Comparison of ENCODE assay signal across 8 mouse cellular contexts in genomic region chr2:31962501-31963224, GRCm38 (mm10). TPM values are rescaled to one million over a fixed set of nuclear protein-coding genes. Genes with fewer than 3 reads are reported as not detected.
DNase-seq lines count a peak whose midpoint lies in the region; ATAC-seq and TF ChIP-seq lines count a peak whose summit lies in the region.

No protein-coding gene starts in this region.

- H3K36me3 ChIP-seq in heart, adult 2 months (ENCODE audit: control insufficient read depth, insufficient read depth, low read length): no peaks in the 10 kb centered on the region
- H3K36me3 ChIP-seq in embryonic facial prominence, embryonic 12.5 days: peaks cover 12% of the 10 kb centered on the region
- H3K36me3 ChIP-seq in intestine, embryonic 15.5 days: no peaks in the 10 kb centered on the region
- H3K36me3 ChIP-seq in midbrain, embryonic 14.5 days (ENCODE audit: control insufficient read depth, insufficient read depth, low read length): no peaks in the 10 kb centered on the region

- TF ChIP-seq POLR2A in heart, adult 2 months (IDR thresholded peaks at IDR 0.05; ENCODE audit: insufficient read depth, low read depth, low read length): no peak

- H3K9ac ChIP-seq in heart, adult 2 months (ENCODE audit: low read depth, low read length): no peak overlapping the region
- H3K9ac ChIP-seq in embryonic facial prominence, embryonic 12.5 days: peak overlapping the region; percentile 12; the same call in 1 of the 2 replicates
- H3K9ac ChIP-seq in intestine, embryonic 15.5 days: no peak overlapping the region
- H3K9ac ChIP-seq in midbrain, embryonic 14.5 days (replicated peaks; ENCODE audit: low read length): no peak overlapping the region

- TF ChIP-seq CTCF in heart, adult 2 months (IDR thresholded peaks at IDR 0.05): no peak

- no peaks in the 10 kb centered on the region for H3K79me2 ChIP-seq in heart, adult 2 months (replicated peaks; ENCODE audit: control insufficient read depth, insufficient read depth, low read length)

- H3K27ac ChIP-seq in heart, adult 2 months: no peak overlapping the region
- peak overlapping the region; percentile 64 for H3K27ac ChIP-seq in embryonic facial prominence, embryonic 12.5 days
- H3K27ac ChIP-seq in intestine, embryonic 15.5 days: peak overlapping the region; percentile 17; the same call in 1 of the 2 replicates
- H3K27ac ChIP-seq in midbrain, embryonic 14.5 days (replicated peaks; ENCODE audit: low read depth, low read length): peak overlapping the region; percentile 75

- H3K4me2 ChIP-seq in embryonic facial prominence, embryonic 12.5 days (replicated peaks): no peak overlapping the region; the same call in 1 of the 2 replicates
- no peak overlapping the region for H3K4me2 ChIP-seq in intestine, embryonic 15.5 days (replicated peaks)
- no peak overlapping the region for H3K4me2 ChIP-seq in midbrain, embryonic 14.5 days (ENCODE audit: low read length)

- peak; percentile 70 for ATAC-seq in embryonic facial prominence, embryonic 12.5 days (ENCODE audit: insufficient number of reproducible peaks, insufficient read depth, low FRiP score, low TSS enrichment)
- peak; percentile 72 for ATAC-seq in intestine, embryonic 15.5 days
- peak; percentile 89 for ATAC-seq in midbrain, embryonic 14.5 days (ENCODE audit: low FRiP score, low TSS enrichment)

- peak; percentile 81 for DNase-seq in heart, adult 11 months
- no peak for DNase-seq in heart, adult 2 months
- DNase-seq in left cerebral cortex, adult 8-10 months (ENCODE audit: low spot score in 2 of 2): peak; percentile 22 to 83
- DNase-seq in midbrain, embryonic 14.5 days: peak; percentile 67
- DNase-seq in c-Kit-positive CD71-positive TER-119-positive erythroid progenitor cells, embryonic 14.5 days (ENCODE audit: low spot score): no peak
- DNase-seq in thymus, postnatal 36 days: no peak

- no peaks in the 10 kb centered on the region for H3K4me1 ChIP-seq in heart, adult 2 months (ENCODE audit: control insufficient read depth, insufficient read depth, low read length)
- H3K4me1 ChIP-seq in embryonic facial prominence, embryonic 12.5 days: no peaks in the 10 kb centered on the region
- peaks cover 4% of the 10 kb centered on the region; the same call in 1 of the 2 replicates for H3K4me1 ChIP-seq in intestine, embryonic 15.5 days (replicated peaks)
- no peaks in the 10 kb centered on the region for H3K4me1 ChIP-seq in midbrain, embryonic 14.5 days (ENCODE audit: control insufficient read depth, insufficient read depth, low read length)

- H3K4me3 ChIP-seq in heart, adult 2 months: no peak overlapping the region
- no peak overlapping the region for H3K4me3 ChIP-seq in embryonic facial prominence, embryonic 12.5 days
- no peak overlapping the region for H3K4me3 ChIP-seq in intestine, embryonic 15.5 days (replicated peaks)
- no peak overlapping the region for H3K4me3 ChIP-seq in midbrain, embryonic 14.5 days (replicated peaks; ENCODE audit: low read depth, low read length)

- no peaks in the 10 kb centered on the region for H3K9me3 ChIP-seq in embryonic facial prominence, embryonic 12.5 days
- H3K9me3 ChIP-seq in intestine, embryonic 15.5 days: no peaks in the 10 kb centered on the region
- no peaks in the 10 kb centered on the region for H3K9me3 ChIP-seq in midbrain, embryonic 14.5 days (ENCODE audit: control insufficient read depth, low read length)

- TF ChIP-seq EP300 in heart, adult 2 months (IDR thresholded peaks at IDR 0.05; ENCODE audit: insufficient read depth, low read depth, low read length): no peak

- intact Hi-C loops in heart, adult 2 months (cut with DNase I): no loop called here

- no peaks in the 10 kb centered on the region for H3K27me3 ChIP-seq in heart, adult 2 months (ENCODE audit: control insufficient read depth, insufficient read depth, low read length)
- no peaks in the 10 kb centered on the region for H3K27me3 ChIP-seq in embryonic facial prominence, embryonic 12.5 days
- no peaks in the 10 kb centered on the region for H3K27me3 ChIP-seq in intestine, embryonic 15.5 days (replicated peaks)
- H3K27me3 ChIP-seq in midbrain, embryonic 14.5 days (ENCODE audit: control insufficient read depth, insufficient read depth, low read length): no peaks in the 10 kb centered on the region

- 61% methylated on average over 8 of the region's 8 CpGs for WGBS in heart, adult 2 months
- 29% methylated on average over 8 of the region's 8 CpGs for WGBS in embryonic facial prominence, embryonic 12.5 days
- WGBS in intestine, embryonic 15.5 days: 81% methylated on average over 8 of the region's 8 CpGs
- 46% methylated on average over 8 of the region's 8 CpGs for whole genome bisulfite sequencing in midbrain, embryonic 14.5 days

RNA-seq across cellular contexts. Expression of gene Nup214, which starts 11.6 kb away (rescaled TPM):
- 10 to 100 TPM; 27.5 to 28.6 TPM for total RNA-seq in heart, adult 2 months (2021)
- 18.5 and 18.6 TPM in 2 replicates for polyA plus RNA-seq in heart, adult 2 months (2012; rRNA removed)
- 81.1 and 82.9 TPM in 2 replicates for polyA plus RNA-seq in embryonic facial prominence, embryonic 12.5 days (2016; fragmentation: Nextera tagmentation; extraction: Ambion mirVana)
- 80.8 and 85.4 TPM in 2 replicates for polyA plus RNA-seq in intestine, embryonic 15.5 days (2015; fragmentation: Nextera tagmentation; extraction: Ambion mirVana)
- total RNA-seq in left cerebral cortex, adult 8-10 months (2022): 10 to 100 TPM; 50.5 to 74.7 (median 65.5) TPM
- 48.2 and 59.9 TPM in 2 replicates for polyA plus RNA-seq in midbrain, embryonic 14.5 days (2014; fragmentation: Nextera tagmentation; extraction: Ambion mirVana)

RNA-seq across cellular contexts. Expression of gene Aif1l, which starts 12.7 kb away (rescaled TPM):
- total RNA-seq in heart, adult 2 months (2021): 1 to 10 TPM; 2.4 to 2.7 TPM
- 4.2 and 4.6 TPM in 2 replicates for polyA plus RNA-seq in heart, adult 2 months (2012; rRNA removed)
- 56.5 and 61.0 TPM in 2 replicates for polyA plus RNA-seq in embryonic facial prominence, embryonic 12.5 days (2016; fragmentation: Nextera tagmentation; extraction: Ambion mirVana)
- 11.6 and 12.4 TPM in 2 replicates for polyA plus RNA-seq in intestine, embryonic 15.5 days (2015; fragmentation: Nextera tagmentation; extraction: Ambion mirVana)
- total RNA-seq in left cerebral cortex, adult 8-10 months (2022): 1 to 10 TPM; 8.2 to 9.7 (median 9.2) TPM
- polyA plus RNA-seq in midbrain, embryonic 14.5 days (2014; fragmentation: Nextera tagmentation; extraction: Ambion mirVana): 24.2 and 34.7 TPM in 2 replicates

Comparison
In these comparisons a context has a peak if more than half of its experiments do, and no peak if none do; other contexts are left out.
1. DNase-seq: peak in heart, adult 11 months (single experiment), left cerebral cortex, adult 8-10 months (2 of 2) and midbrain, embryonic 14.5 days (single experiment); none in heart, adult 2 months (0 of 2), c-Kit-positive CD71-positive TER-119-positive erythroid progenitor cells, embryonic 14.5 days (single experiment) and thymus, postnatal 36 days (0 of 2).
2. Peak in every context shown above with its lines, with median percentiles within 50 percentile points of each other: ATAC-seq.